Mouse (Mus musculus) forebrain, embryonic 11.5 days (tissue): ENCODE measurements around the gene AC134908.4. TPM values are rescaled to one million over a fixed set of nuclear protein-coding genes. Genes with fewer than 3 reads are reported as not detected.

Experiments
- ATAC-seq: fragments of 200-750 bp; cut with Nextera tagmentation; replicated peaks from 2 replicates; pipeline ENCODE4 v1.8.0; 2017; ENCODE audit warnings: moderate TSS enrichment; ENCODE audit not compliant: low FRiP score
- DNase-seq: peaks from one replicate; pipeline ENCODE4 v3.0.0-alpha.2; 2017; ENCODE audit warnings: low spot score
- H3K27ac ChIP-seq: fragments of 300-500 bp; sonication (generic); 2 replicates; pipeline ENCODE4 v1.5.1; 2014; ENCODE audit warnings: low read depth, low read length
- H3K27me3 ChIP-seq: fragments of 300-500 bp; sonication (generic); 2 replicates; pipeline ENCODE4 v1.6.1; 2014; ENCODE audit warnings: mild to moderate bottlenecking, low read length, mixed read lengths; ENCODE audit not compliant: control insufficient read depth, insufficient read depth
- H3K36me3 ChIP-seq: fragments of 300-500 bp; sonication (generic); 2 replicates; pipeline ENCODE4 v1.6.1; 2014; ENCODE audit warnings: mild to moderate bottlenecking, low read length, moderate library complexity, mixed read lengths; ENCODE audit not compliant: control insufficient read depth, insufficient read depth
- H3K4me1 ChIP-seq: fragments of 300-500 bp; sonication (generic); replicated peaks from 2 replicates; pipeline ENCODE4 v1.6.1; 2014; ENCODE audit warnings: low read length, mixed read lengths; ENCODE audit not compliant: control insufficient read depth, insufficient read depth
- H3K4me2 ChIP-seq: fragments of 300-500 bp; sonication (generic); 2 replicates; pipeline ENCODE4 v1.6.1; 2014; ENCODE audit warnings: low read depth, mild to moderate bottlenecking, low read length, moderate library complexity, mixed read lengths; ENCODE audit not compliant: severe bottlenecking
- H3K4me3 ChIP-seq: fragments of 300-500 bp; sonication (generic); 2 replicates; pipeline ENCODE4 v1.5.1; 2014; ENCODE audit warnings: low read depth, low read length
- H3K9ac ChIP-seq: fragments of 300-500 bp; sonication (generic); 2 replicates; pipeline ENCODE4 v1.6.1; 2014; ENCODE audit warnings: low read length
- H3K9me3 ChIP-seq: fragments of 300-500 bp; sonication (generic); 2 replicates; pipeline ENCODE4 v1.6.1; 2016; ENCODE audit warnings: low read length, mixed read lengths; ENCODE audit not compliant: control insufficient read depth
- WGBS: fragments of 180-500 bp; shearing (Covaris S2); extraction: QIAGEN DNeasy Blood & Tissue Kit; methylation state at CpG from one replicate; pipeline ENCODE4 v1.1.7; 2014; 5-methylcytosine and 5-hydroxymethylcytosine counted together
- polyA plus RNA-seq: library from polyadenylated mRNA; unstranded; fragments of >200 nt; fragmentation: Nextera tagmentation; extraction: Ambion mirVana; gene quantifications from 2 replicates; pipeline ENCODE4 v1.2.1, GENCODE M21; 2014

The AC134908.4 gene
- not detected in 2 replicates for polyA plus RNA-seq

DNA sequence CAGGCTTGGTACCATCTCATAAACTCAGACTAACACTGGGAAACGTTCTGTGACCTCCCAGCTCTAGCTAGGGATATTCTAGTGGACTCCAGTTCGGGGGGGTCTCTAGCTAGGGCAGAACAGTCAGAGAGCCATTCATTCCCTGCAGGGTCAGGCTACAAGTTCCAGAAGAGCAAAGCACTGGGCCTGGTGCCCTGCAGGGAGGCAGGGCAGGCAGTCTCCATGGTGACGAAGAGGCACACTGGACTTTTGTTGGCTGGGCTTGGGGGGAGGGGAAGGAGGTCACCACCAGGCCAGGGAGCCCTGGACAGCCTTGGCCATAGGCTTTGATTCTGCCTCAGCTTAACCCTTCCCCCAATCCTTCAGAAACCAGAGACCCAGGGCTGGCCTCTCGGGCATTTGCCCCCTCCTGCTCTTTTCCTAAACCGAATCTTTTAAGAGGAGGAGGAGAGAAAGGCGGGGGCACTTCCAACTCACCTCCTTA lies at the start of gene AC134908.4:
Gene AC134908.4, minus strand, starts transcription at position 51 of the 484 bp plus-strand sequence.
- peak within 1 kb of the TSS; percentile 91 for H3K4me2 ChIP-seq
- H3K4me3 ChIP-seq = peak within 1 kb of the TSS; percentile 82
- ATAC-seq (peak; percentile 32), DNase-seq (peak; percentile 81)
- no peaks in the 10 kb centered on the region for H3K36me3 ChIP-seq
- WGBS = under 1% methylated on average over 6 of the region's 6 CpGs
- peak within 1 kb of the TSS; percentile 94 for H3K27ac ChIP-seq
- H3K27me3 ChIP-seq = no peaks in the 10 kb centered on the region
- peaks cover 35% of the 10 kb centered on the region for H3K4me1 ChIP-seq
- no peaks in the 10 kb centered on the region for H3K9me3 ChIP-seq
- peak within 1 kb of the TSS; percentile 90 for H3K9ac ChIP-seq

DNA sequence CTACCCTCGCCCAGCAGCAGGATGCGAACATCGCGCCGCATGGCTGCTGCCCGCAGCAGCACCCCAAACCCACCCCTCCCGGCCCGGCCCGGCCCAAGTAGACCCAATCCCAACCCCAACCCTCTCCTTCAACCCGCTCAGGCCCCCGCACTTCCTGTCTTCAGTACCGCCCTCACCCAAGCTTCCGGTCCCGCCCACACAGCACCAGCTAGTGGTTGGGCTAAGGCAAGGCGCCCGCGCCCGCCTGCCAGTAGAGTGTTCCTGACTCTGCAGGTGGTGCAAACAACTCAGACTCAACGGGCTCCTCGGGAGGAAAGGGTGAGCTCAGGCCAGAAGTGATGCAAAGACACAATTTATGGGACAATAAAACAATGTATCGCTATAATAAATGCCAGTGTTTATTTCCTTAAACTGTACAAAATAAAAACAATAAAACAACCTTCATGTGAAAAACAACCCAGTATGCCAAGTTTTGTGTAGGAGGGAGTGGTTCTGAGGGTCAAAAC lies 49.0 kb upstream of the AC134908.4 start, which contains the start of gene Rhot2:
Gene Rhot2, minus strand, starts transcription at position 456 of the 506 bp plus-strand sequence.
- Histone ChIP-seq H3K9ac (peak within 1 kb of the TSS; percentile 84), H3K4me1 (peaks cover 6% of the 10 kb centered on the region), H3K27ac (peak within 1 kb of the TSS; percentile 25; the same call in 1 of the 2 replicates), H3K36me3 (peaks cover 22% of the 10 kb centered on the region), H3K9me3 (no peaks in the 10 kb centered on the region), H3K27me3 (no peaks in the 10 kb centered on the region), H3K4me3 (peak within 1 kb of the TSS; percentile 83), H3K4me2 (peak within 1 kb of the TSS; percentile 97)
- 3% methylated on average over 21 of the region's 21 CpGs for WGBS
- DNase-seq (peak; percentile 96), ATAC-seq (peak; percentile 96)

DNA sequence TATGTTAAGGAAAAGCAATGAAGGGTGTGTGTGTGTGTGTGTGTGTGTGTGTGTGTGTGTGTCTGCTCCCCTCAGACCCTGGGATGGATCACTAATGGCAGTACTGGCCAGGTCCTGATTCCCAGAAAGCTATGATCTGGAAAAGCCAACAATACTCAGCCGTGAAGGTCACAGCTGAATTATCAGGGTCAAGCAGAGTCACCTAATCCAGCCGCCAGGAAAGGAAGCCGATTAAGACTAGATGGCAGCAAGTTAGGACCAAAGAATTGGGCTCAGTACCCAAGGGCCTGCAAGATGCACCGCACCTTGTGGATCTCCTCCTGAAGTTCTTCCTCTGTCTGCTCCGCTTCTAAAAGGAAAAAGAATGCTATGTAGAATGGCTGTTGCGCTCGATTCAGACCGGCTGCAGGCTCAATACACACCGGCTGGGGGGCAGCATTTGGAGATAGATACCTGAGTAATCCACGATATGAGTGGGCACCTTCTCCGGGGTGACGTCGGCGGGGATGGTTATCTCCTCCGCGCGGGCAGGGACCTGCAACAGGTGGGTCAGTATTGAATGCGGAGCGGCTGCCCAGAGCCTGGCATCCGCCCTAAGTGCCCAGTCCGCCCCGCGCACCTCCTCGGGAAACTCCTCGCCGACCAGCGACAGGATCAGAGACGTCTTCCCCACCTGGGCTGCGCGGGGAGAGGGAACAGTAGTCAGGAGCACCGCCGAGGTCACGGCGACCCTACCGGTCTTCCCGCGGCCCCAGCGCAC lies 48.4 kb upstream of the AC134908.4 start:
- H3K36me3 ChIP-seq = peaks cover 22% of the 10 kb centered on the region
- no peak for DNase-seq
- WGBS = 3% methylated on average over 38 of the region's 38 CpGs

DNA sequence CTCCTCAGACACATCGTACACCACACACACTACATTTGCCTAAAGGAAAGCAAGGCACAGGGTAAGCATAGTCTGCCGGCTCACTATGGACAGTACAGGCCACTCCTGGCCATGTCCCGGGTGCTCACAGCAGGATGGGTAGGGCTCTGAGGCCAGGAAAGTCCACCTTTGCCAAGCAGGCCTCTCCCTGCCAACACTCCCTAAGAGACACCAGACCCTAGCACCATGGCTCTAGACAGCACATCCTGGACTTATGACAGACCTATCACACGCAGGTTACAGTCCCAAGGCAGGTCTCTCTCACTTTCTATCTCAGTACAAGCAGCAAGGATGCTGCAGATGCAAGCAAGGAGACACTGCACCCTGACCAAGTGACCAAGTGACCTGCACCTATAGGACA lies 47.7 kb upstream of the AC134908.4 start:
- Histone ChIP-seq H3K27ac (no peak overlapping the region), H3K4me3 (peak overlapping the region; percentile 83), H3K4me1 (peaks cover 6% of the 10 kb centered on the region), H3K27me3 (no peaks in the 10 kb centered on the region), H3K9me3 (no peaks in the 10 kb centered on the region), H3K9ac (no peak overlapping the region; the same call in 1 of the 2 replicates), H3K4me2 (peak overlapping the region; percentile 97), H3K36me3 (peaks cover 19% of the 10 kb centered on the region)
- 92% methylated on average over 4 of the region's 4 CpGs for WGBS
- DNase-seq (no peak), ATAC-seq (no peak)

More for the DNA sequence above, 48.4 kb upstream of the AC134908.4 start:
- Histone ChIP-seq H3K4me2 (peak overlapping the region; percentile 97), H3K27me3 (no peaks in the 10 kb centered on the region), H3K9ac (peak overlapping the region; percentile 84), H3K4me3 (peak overlapping the region; percentile 83), H3K27ac (peak overlapping the region; percentile 25; the same call in 1 of the 2 replicates), H3K9me3 (no peaks in the 10 kb centered on the region), H3K4me1 (peaks cover 6% of the 10 kb centered on the region)
- 0 out of 2 replicates have a peak, but pooled peaks have one; percentile 4 for ATAC-seq

DNA sequence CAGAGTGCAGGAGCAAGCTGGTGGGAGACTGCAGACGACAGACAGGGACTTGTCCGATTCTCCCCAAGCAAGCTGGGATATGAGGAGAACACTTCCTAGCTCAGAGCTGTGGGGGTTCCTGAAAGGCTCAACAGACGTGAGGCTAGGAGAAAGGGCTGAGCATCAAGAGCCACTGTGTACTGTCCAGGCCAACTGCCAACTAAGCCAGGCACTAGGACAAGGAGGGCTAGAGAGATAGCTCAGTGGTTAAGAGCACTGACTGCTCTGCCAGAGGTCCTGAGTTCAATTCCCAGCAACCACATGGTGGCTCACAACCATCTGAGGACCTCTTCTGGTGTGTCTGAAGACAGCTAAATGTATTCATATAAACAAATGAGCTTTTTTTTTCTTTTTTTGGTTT lies 47.0 kb upstream of the AC134908.4 start:
- WGBS = 81% methylated on average over 3 of the region's 3 CpGs
- H3K36me3 ChIP-seq = peaks cover 19% of the 10 kb centered on the region
- no peak overlapping the region for H3K4me2 ChIP-seq
- no peak overlapping the region for H3K9ac ChIP-seq
- H3K9me3 ChIP-seq = no peaks in the 10 kb centered on the region
- no peak overlapping the region for H3K4me3 ChIP-seq
- H3K27me3 ChIP-seq = no peaks in the 10 kb centered on the region
- DNase-seq (no peak), ATAC-seq (no peak)
- H3K4me1 ChIP-seq = peaks cover 7% of the 10 kb centered on the region
- no peak overlapping the region for H3K27ac ChIP-seq

DNA sequence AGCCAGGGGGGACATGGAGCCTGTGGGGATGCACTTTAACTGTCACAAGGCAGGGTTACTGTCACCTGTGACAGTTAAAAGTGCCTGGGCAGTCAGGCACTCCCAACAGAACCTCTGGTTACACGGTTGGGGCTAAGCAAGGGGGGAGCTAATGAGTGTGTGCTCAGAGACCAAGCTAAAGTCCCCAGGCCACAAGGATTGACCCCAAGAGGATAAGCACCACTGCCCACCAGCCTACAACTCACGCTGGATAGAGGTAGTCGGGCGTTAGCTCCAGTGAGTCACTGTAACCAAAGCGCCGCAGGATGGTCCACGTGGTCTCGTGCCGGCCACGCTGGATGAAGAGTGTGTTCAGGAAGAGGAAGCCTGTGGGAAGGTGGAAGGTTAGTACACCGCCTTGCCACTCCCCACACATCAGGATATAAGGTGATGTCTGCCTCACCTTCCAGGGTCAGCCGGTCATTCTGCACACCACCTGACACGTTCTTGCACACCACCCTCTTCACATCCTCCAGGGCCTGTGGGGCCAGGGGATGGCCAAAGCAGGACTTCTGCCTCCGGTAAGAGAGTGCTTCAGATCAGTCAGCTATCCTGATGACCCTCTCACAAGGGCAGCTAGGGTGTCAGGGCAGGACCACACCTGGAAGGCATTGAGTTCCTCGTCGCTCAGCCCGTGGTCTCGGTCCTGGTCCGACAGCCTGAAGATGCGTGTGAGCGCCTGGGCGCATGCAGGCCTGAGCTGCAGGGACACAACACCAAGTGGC lies 45.8 kb upstream of the AC134908.4 start, which contains the start of gene Gm20683:
Gene Gm20683, minus strand, starts transcription at position 647 of the 764 bp plus-strand sequence.
- no peak within 1 kb of the TSS for H3K27ac ChIP-seq
- 93% methylated on average over 22 of the region's 22 CpGs for WGBS
- H3K4me1 ChIP-seq = peaks cover 17% of the 10 kb centered on the region
- H3K27me3 ChIP-seq = no peaks in the 10 kb centered on the region
- no peaks in the 10 kb centered on the region for H3K9me3 ChIP-seq
- no peak within 1 kb of the TSS for H3K9ac ChIP-seq
- ATAC-seq (no peak), DNase-seq (no peak)
- H3K36me3 ChIP-seq = peaks cover 19% of the 10 kb centered on the region
- H3K4me3 ChIP-seq = no peak within 1 kb of the TSS
- no peak within 1 kb of the TSS for H3K4me2 ChIP-seq

DNA sequence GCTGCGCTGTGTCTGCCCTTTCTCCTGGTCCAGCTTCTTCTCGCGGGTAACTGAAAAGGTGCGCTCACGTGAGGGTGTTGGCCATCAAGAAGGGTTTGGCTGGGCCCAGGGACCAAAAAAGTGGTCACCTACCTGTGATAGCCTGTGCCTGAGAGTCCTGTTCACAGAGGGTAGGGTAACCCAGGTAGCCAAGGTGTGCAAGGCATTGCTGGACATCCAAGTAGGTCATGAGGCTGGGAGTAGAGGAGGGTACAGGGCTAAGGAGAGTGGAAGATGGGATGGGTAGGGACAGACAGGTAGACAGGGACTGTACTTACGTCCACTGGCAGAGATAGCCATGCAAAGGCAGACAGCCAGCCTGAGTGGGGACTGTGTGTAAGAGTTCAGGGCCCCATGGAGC lies 45.1 kb upstream of the AC134908.4 start:
- Histone ChIP-seq H3K4me1 (peaks cover 18% of the 10 kb centered on the region), H3K9ac (no peak overlapping the region), H3K4me3 (no peak overlapping the region), H3K4me2 (no peak overlapping the region), H3K9me3 (no peaks in the 10 kb centered on the region), H3K36me3 (peaks cover 19% of the 10 kb centered on the region), H3K27me3 (no peaks in the 10 kb centered on the region), H3K27ac (no peak overlapping the region)
- ATAC-seq (no peak), DNase-seq (no peak)
- 92% methylated on average over 6 of the region's 6 CpGs for WGBS

DNA sequence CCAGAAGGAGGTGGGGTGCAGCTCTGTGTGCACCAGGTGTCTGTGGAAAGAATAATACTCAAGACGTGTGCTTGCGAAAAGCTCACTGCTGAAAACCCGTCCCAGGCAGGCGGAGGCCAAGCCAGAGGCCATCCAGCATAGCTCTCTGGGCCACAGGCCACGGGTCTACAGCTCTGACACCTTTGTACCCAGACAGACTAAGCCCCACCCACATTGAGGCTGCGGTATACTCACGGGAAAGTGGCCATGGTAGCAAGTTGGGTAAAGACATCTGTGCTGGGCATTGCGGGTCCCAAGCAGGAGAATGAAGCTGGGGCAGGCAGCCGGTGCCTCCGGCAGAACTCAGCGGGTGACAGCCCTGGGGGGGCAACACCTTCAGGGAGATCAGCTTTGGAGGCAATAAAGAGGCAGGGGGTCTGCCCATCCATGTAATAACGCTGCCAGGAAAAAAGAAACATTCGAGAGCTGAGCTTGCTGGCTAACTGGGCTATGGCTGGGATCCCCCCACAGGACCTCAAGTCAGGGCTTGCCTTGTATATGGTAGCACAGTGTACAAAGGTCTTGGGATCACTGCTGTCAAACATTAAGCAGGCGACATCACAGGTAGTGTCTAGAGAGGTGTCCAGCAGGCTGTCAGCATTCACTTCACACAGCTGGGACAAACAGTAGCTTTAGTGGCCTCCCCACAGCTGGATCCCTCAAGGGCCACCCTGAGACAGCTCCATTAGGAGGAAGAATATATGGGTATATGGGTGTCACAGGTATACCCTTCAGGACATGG lies 44.2 kb upstream of the AC134908.4 start:
- no peak overlapping the region for H3K9ac ChIP-seq
- peaks cover 23% of the 10 kb centered on the region for H3K4me1 ChIP-seq
- WGBS = 88% methylated on average over 14 of the region's 14 CpGs
- no peaks in the 10 kb centered on the region for H3K9me3 ChIP-seq
- no peak overlapping the region for H3K4me2 ChIP-seq
- ATAC-seq = no peak
- H3K36me3 ChIP-seq = peaks cover 19% of the 10 kb centered on the region
- H3K4me3 ChIP-seq = no peak overlapping the region
- H3K27me3 ChIP-seq = no peaks in the 10 kb centered on the region
- H3K27ac ChIP-seq = no peak overlapping the region
- no peak for DNase-seq
